Mouse (Mus musculus) bone marrow, adult 2 months (tissue): Measurements from ENCODE around the gene Wdfy4.

Experiments
- CTCF ChIP-seq: fragments of 200-500 bp; IDR thresholded peaks from 2 replicates; pipeline ENCODE4 v1.5.1; 2011; ENCODE audit warnings: low read length, control low read depth; ENCODE audit not compliant: control insufficient read depth, insufficient read depth
- POLR2A ChIP-seq: fragments of 200-500 bp; IDR thresholded peaks from 2 replicates; pipeline ENCODE4 v1.6.1; 2011; ENCODE audit warnings: low read depth, mild to moderate bottlenecking, control low read depth, low read length, borderline replicate concordance; ENCODE audit not compliant: control insufficient read depth

- TF ChIP-seq CTCF (no peak), POLR2A (no peak)
These were observed 198.6 kb downstream of the Wdfy4 start for GRCm38 (mm10) chr14:32986659-32987058.
